8 mouse cellular contexts compared by ENCODE assay signal in genomic region chr11:53635590-53636182, GRCm38 (mm10). TPM values are rescaled to one million over a fixed set of nuclear protein-coding genes. Genes with fewer than 3 reads are reported as not detected.
DNase-seq lines count a peak whose midpoint lies in the region; ATAC-seq and TF ChIP-seq lines count a peak whose summit lies in the region.
"Had no signal": no experiment of that assay in that cellular context is flagged by ENCODE, and none has a peak within 500 bp of the region (broad histone marks: within the 10 kb centered on the region; RNA-seq: fewer than 3 reads in every experiment).

No protein-coding gene starts in this region.

- no peak for TF ChIP-seq CTCF in lung, adult 2 months (IDR thresholded peaks at IDR 0.05; ENCODE audit: insufficient read depth, low read length)

- DNase-seq in lung, adult 2 months = no peak
- DNase-seq in forebrain, embryonic 14.5 days (ENCODE audit: low spot score) = no peak
- DNase-seq in limb, embryonic 14.5 days (ENCODE audit: low spot score) = no peak
- no peak for DNase-seq in Muller cell, postnatal 12 days (ENCODE audit: inconsistent ontology term)
- DNase-seq in layer of hippocampus, adult 9-11 months = no peak
- DNase-seq: adrenal gland, adult 8-10 months had no signal

- H3K27me3 ChIP-seq in lung, embryonic 15.5 days = peaks cover 18% of the 10 kb centered on the region
- H3K27me3 ChIP-seq in forebrain, embryonic 14.5 days (replicated peaks; ENCODE audit: control insufficient read depth, insufficient read depth, low read length) = 0 out of 2 replicates have a peak, but pooled peaks cover 5% of the 10 kb centered on the region
- no peaks in the 10 kb centered on the region for H3K27me3 ChIP-seq in limb, embryonic 14.5 days (ENCODE audit: control insufficient read depth, insufficient read depth, low read length)
- H3K27me3 ChIP-seq in stomach, embryonic 15.5 days (replicated peaks) = peaks cover 11% of the 10 kb centered on the region; the same call in 1 of the 2 replicates

- H3K4me1 ChIP-seq in lung, embryonic 15.5 days = peaks cover 13% of the 10 kb centered on the region
- H3K4me1 ChIP-seq in lung, adult 2 months (ENCODE audit: control insufficient read depth, insufficient read depth, low read length) = 0 out of 2 replicates have a peak, but pooled peaks cover 2% of the 10 kb centered on the region
- H3K4me1 ChIP-seq in forebrain, embryonic 14.5 days (ENCODE audit: control insufficient read depth, insufficient read depth, low read length) = 0 out of 2 replicates have a peak, but pooled peaks cover 3% of the 10 kb centered on the region
- H3K4me1 ChIP-seq in limb, embryonic 14.5 days (ENCODE audit: control insufficient read depth, insufficient read depth, low read length) = peaks cover 11% of the 10 kb centered on the region; the same call in 1 of the 2 replicates
- peaks cover 7% of the 10 kb centered on the region for H3K4me1 ChIP-seq in stomach, embryonic 15.5 days

- TF ChIP-seq POLR2A in lung, adult 2 months (IDR thresholded peaks at IDR 0.05; ENCODE audit: borderline replicate concordance, extremely low read depth, low read depth, low read length) = no peak
- TF ChIP-seq POLR2A in limb, embryonic 14.5 days (IDR thresholded peaks at IDR 0.05; ENCODE audit: borderline replicate concordance, extremely low read depth, insufficient read depth, insufficient read length) = no peak

- H3K9me3 ChIP-seq in lung, embryonic 15.5 days = no peaks in the 10 kb centered on the region
- H3K9me3 ChIP-seq in forebrain, embryonic 14.5 days (replicated peaks; ENCODE audit: control insufficient read depth, low read length) = no peaks in the 10 kb centered on the region
- no peaks in the 10 kb centered on the region for H3K9me3 ChIP-seq in limb, embryonic 14.5 days (ENCODE audit: control insufficient read depth, low read length)
- H3K9me3 ChIP-seq in stomach, embryonic 15.5 days = no peaks in the 10 kb centered on the region

- no peak overlapping the region for H3K9ac ChIP-seq in lung, embryonic 15.5 days
- peak overlapping the region; percentile 41 for H3K9ac ChIP-seq in forebrain, embryonic 14.5 days (ENCODE audit: low read length)
- H3K9ac ChIP-seq in limb, embryonic 14.5 days (ENCODE audit: low read depth, low read length, severe bottlenecking) = peak overlapping the region; percentile 50
- H3K9ac ChIP-seq in stomach, embryonic 15.5 days = no peak overlapping the region

- peak overlapping the region; percentile 37 for H3K4me3 ChIP-seq in lung, embryonic 15.5 days
- no peak overlapping the region for H3K4me3 ChIP-seq in lung, adult 2 months (replicated peaks; ENCODE audit: extremely low read depth, low read depth, low read length)
- H3K4me3 ChIP-seq in forebrain, embryonic 14.5 days (ENCODE audit: low read depth, low read length) = peak overlapping the region; percentile 28
- peak overlapping the region; percentile 35 for H3K4me3 ChIP-seq in limb, embryonic 14.5 days (replicated peaks; ENCODE audit: low read length)
- peak overlapping the region; percentile 33 for H3K4me3 ChIP-seq in stomach, embryonic 15.5 days (replicated peaks)

- 0 out of 2 replicates have a peak, but pooled peaks have one; percentile 16 for ATAC-seq in lung, embryonic 15.5 days (ENCODE audit: borderline replicate concordance, extremely low read depth, low FRiP score, low TSS enrichment)
- no peak for ATAC-seq in forebrain, embryonic 14.5 days
- ATAC-seq in limb, embryonic 14.5 days (ENCODE audit: low FRiP score, low read depth) = no peak
- no peak for ATAC-seq in stomach, embryonic 15.5 days (ENCODE audit: insufficient read depth, low FRiP score, low read depth)

- WGBS in lung, embryonic 15.5 days = 38% methylated on average over 9 of the region's 9 CpGs
- WGBS in lung, adult 2 months = 65% methylated on average over 9 of the region's 9 CpGs
- 46% methylated on average over 9 of the region's 9 CpGs for WGBS in forebrain, embryonic 14.5 days
- 44% methylated on average over 9 of the region's 9 CpGs for WGBS in limb, embryonic 14.5 days
- WGBS in stomach, embryonic 15.5 days = 45% methylated on average over 9 of the region's 9 CpGs

- H3K4me2 ChIP-seq in lung, embryonic 15.5 days = peak overlapping the region; percentile 74
- H3K4me2 ChIP-seq in forebrain, embryonic 14.5 days (ENCODE audit: low read length) = peak overlapping the region; percentile 60
- H3K4me2 ChIP-seq in limb, embryonic 14.5 days (replicated peaks; ENCODE audit: low read depth, low read length, severe bottlenecking) = peak overlapping the region; percentile 79
- H3K4me2 ChIP-seq in stomach, embryonic 15.5 days = peak overlapping the region; percentile 77

- H3K36me3 ChIP-seq in lung, embryonic 15.5 days = no peaks in the 10 kb centered on the region
- no peaks in the 10 kb centered on the region for H3K36me3 ChIP-seq in forebrain, embryonic 14.5 days (ENCODE audit: control insufficient read depth, insufficient read depth, low read length)
- H3K36me3 ChIP-seq in limb, embryonic 14.5 days (ENCODE audit: control insufficient read depth, insufficient read depth, low read length) = no peaks in the 10 kb centered on the region
- H3K36me3 ChIP-seq in stomach, embryonic 15.5 days = no peaks in the 10 kb centered on the region

- H3K27ac ChIP-seq in lung, embryonic 15.5 days = no peak overlapping the region
- no peak overlapping the region for H3K27ac ChIP-seq in forebrain, embryonic 14.5 days (ENCODE audit: low read depth, low read length)
- H3K27ac ChIP-seq in limb, embryonic 14.5 days (replicated peaks; ENCODE audit: low read depth, low read length) = no peak overlapping the region
- no peak overlapping the region for H3K27ac ChIP-seq in stomach, embryonic 15.5 days

RNA-seq across cellular contexts. Expression of gene Il13, which starts 1.2 kb away (rescaled TPM):
- polyA plus RNA-seq in lung, embryonic 15.5 days (2015; fragmentation: Nextera tagmentation; extraction: Ambion mirVana) = 0.12 TPM in 1 of 2 replicates, not detected in the other
- not detected in 2 replicates for polyA plus RNA-seq in lung, adult 2 months (2012; rRNA removed)
- not detected in 2 replicates for polyA plus RNA-seq in forebrain, embryonic 14.5 days (2014; fragmentation: Nextera tagmentation; extraction: Ambion mirVana)
- 0.19 and 0.27 TPM in 2 replicates for polyA plus RNA-seq in limb, embryonic 14.5 days (2012; rRNA removed)
- polyA plus RNA-seq in limb, embryonic 14.5 days (2014; fragmentation: Nextera tagmentation; extraction: Ambion mirVana) = not detected in 2 replicates
- polyA plus RNA-seq in stomach, embryonic 15.5 days (2015; fragmentation: Nextera tagmentation; extraction: Ambion mirVana) = not detected in 2 replicates

RNA-seq across cellular contexts. Expression of gene Il4, which starts 17.2 kb away (rescaled TPM):
- 1.2 TPM in 2 replicates for polyA plus RNA-seq in lung, embryonic 15.5 days (2015; fragmentation: Nextera tagmentation; extraction: Ambion mirVana)
- polyA plus RNA-seq in lung, adult 2 months (2012; rRNA removed) = 0.46 TPM in 1 of 2 replicates, not detected in the other
- 5.9 and 6.9 TPM in 2 replicates for polyA plus RNA-seq in forebrain, embryonic 14.5 days (2014; fragmentation: Nextera tagmentation; extraction: Ambion mirVana)
- polyA plus RNA-seq in limb, embryonic 14.5 days (2012; rRNA removed) = 0.23 and 0.49 TPM in 2 replicates
- polyA plus RNA-seq in limb, embryonic 14.5 days (2014; fragmentation: Nextera tagmentation; extraction: Ambion mirVana) = 3.2 and 3.6 TPM in 2 replicates
- polyA plus RNA-seq in stomach, embryonic 15.5 days (2015; fragmentation: Nextera tagmentation; extraction: Ambion mirVana) = 1.0 and 1.8 TPM in 2 replicates

Comparison
In these comparisons a context has a peak if more than half of its experiments do, and no peak if none do; other contexts are left out.
1. H3K9ac ChIP-seq: peak in forebrain, embryonic 14.5 days (single experiment) and limb, embryonic 14.5 days (single experiment); none in lung, embryonic 15.5 days (single experiment) and stomach, embryonic 15.5 days (single experiment).
2. Peak in every context shown above with its lines, with median percentiles within 50 percentile points of each other: H3K4me2 ChIP-seq.